Mouse (Mus musculus): ENCODE results near the gene Dnajb8.
A peak's percentile ranks its signal among the peaks of the same experiment; 100 is the strongest.

The Dnajb8 gene

GRCm38 (mm10) chr6:88299491-88299890, 77.4 kb downstream of the Dnajb8 start:
- peak; percentile 16 for DNase-seq

DNA sequence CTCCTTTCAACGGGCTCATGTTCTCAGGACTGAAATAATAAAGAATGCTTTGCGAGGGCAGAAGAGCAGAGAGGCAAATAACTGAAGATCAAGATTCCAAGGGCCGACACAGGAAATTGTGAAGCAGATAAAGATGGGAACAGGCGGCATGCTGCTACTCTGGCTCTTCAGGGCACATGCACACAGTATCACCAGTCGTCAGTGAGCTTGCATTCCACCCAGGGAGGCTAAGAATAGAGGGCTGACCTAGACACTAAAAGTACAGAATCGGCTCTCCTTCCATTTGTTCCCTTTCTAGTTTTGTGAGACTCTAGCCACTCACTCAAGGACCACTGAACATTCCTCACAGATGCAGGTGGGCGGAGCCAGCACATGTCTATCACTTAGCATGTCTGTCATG, 79.2 kb downstream of the Dnajb8 start:
- DNase-seq = no peak
